Mouse (Mus musculus) lung, adult 2 months (tissue): ENCODE measurements around the gene Gorab.

Experiments used
- CTCF ChIP-seq: fragments of 200-500 bp; IDR thresholded peaks from 2 replicates; pipeline ENCODE4 v1.5.1; 2011; ENCODE audit warnings: mild to moderate bottlenecking, low read length, control low read depth; ENCODE audit not compliant: insufficient read depth
- POLR2A ChIP-seq: fragments of 200-500 bp; IDR thresholded peaks from 2 replicates; pipeline ENCODE4 v1.6.1; 2011; ENCODE audit warnings: low read depth, mild to moderate bottlenecking, control low read depth, low read length, borderline replicate concordance; ENCODE audit errors: extremely low read depth

DNA sequence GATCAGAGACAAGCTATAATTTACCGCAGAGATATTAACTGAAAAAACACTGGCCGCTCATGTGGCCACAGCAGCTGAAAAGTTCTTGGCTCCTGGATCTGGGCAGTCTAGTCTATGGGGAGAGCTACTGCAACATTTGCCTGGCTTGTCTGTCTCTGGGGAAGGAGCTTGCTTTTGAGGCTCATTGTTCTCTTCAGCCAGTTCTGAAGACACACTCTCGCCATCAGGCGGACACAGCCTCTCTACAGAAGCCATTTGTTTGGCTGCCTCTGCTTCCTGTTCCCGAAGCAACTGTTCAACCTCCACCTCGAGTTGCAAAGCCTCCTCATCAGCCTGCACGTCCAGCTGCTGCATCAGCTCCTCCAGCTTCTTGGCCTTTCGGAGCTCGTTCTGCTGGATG, 17.3 kb downstream of the Gorab start:
- TF ChIP-seq CTCF: no peak
- no peak for TF ChIP-seq POLR2A
